Mouse (Mus musculus): Measurements from ENCODE around the gene Alpk3. TPM values are rescaled to one million over a fixed set of nuclear protein-coding genes. Genes with fewer than 3 reads are reported as not detected.

Gene Alpk3
- polyA plus RNA-seq, 1 experiment from 2014 or later: 30.2 TPM

DNA sequence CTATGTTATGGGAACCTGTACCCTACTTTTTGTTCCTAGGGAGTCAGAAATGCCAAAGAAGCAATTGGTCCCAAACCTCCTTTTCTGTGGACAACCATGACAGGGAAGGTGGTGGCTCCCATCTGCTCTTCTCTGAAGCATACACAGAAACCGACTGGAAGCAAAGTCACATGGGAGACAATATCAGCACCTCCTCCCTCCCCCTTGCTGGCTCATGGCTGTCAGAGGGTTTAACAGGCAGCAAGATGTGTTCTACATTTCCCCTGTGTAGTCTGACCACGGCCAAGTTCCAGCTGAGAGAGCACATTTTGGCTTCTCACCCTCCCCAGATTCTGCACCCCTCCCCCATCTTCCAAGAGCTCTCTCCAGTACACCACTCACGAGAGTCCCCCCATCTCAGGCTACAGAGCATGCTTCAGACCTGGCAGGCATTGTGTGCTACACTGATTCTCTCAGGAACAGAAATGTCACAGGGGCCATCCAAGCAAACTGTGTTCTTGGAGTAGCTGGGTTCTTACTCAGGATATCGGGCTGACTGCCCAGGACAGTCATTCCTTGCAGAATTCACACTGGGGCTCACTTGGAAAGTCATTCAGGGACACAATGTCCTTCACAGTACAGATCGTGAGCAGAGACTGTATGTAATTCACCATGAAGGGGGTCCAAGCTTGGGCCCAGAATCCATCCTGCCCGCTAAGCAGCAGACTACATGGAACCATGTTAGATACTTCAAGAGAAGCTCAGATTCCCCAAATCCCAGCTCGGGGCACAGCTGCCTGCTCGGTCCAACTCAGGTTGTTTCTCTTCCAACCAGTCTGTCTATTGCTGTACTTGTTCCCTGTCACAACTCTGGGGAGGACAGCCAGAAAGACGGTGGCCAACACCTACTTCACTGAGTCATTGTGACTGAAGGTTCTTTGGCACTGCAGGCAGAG lies 52.6 kb downstream of the Alpk3 start:
- Histone ChIP-seq H3K27ac (ENCODE audit: poor library complexity, severe bottlenecking) (peak overlapping the region; percentile 20; the same call in 1 of the 2 replicates), H3K4me3 (no peak overlapping the region), H3K4me2 (no peak overlapping the region), H3K36me3 (0 out of 2 replicates have a peak, but pooled peaks cover 10% of the 10 kb centered on the region), H3K4me1 (replicated peaks) (peaks cover 30% of the 10 kb centered on the region), H3K27me3 (replicated peaks) (no peaks in the 10 kb centered on the region), H3K9me3 (replicated peaks) (no peaks in the 10 kb centered on the region), H3K9ac (no peak overlapping the region)
- no peak for ATAC-seq (ENCODE audit: insufficient number of reproducible peaks, low FRiP score)
- 48% methylated on average over 9 of the region's 9 CpGs for WGBS

- no peak for ATAC-seq (ENCODE audit: insufficient number of reproducible peaks, low FRiP score)
- H3K4me1 ChIP-seq (replicated peaks): peaks cover 30% of the 10 kb centered on the region
- H3K4me2 ChIP-seq: no peak overlapping the region
- H3K9ac ChIP-seq: no peak overlapping the region
- no peaks in the 10 kb centered on the region for H3K9me3 ChIP-seq (replicated peaks)
- H3K27ac ChIP-seq (ENCODE audit: poor library complexity, severe bottlenecking): no peak overlapping the region
- H3K36me3 ChIP-seq: 0 out of 2 replicates have a peak, but pooled peaks cover 2% of the 10 kb centered on the region
- H3K4me3 ChIP-seq: no peak overlapping the region
- 91% methylated on average over 4 of the region's 4 CpGs for WGBS
- no peaks in the 10 kb centered on the region for H3K27me3 ChIP-seq (replicated peaks)
These were observed 53.4 kb downstream of the Alpk3 start for GRCm38 (mm10) chr7:81110791-81111190.

- H3K27ac ChIP-seq (ENCODE audit: poor library complexity, severe bottlenecking): no peak overlapping the region
- no peak overlapping the region for H3K4me2 ChIP-seq
- no peaks in the 10 kb centered on the region for H3K36me3 ChIP-seq
- no peak overlapping the region for H3K4me3 ChIP-seq
- ATAC-seq (ENCODE audit: insufficient number of reproducible peaks, low FRiP score): no peak
- no peaks in the 10 kb centered on the region for H3K27me3 ChIP-seq (replicated peaks)
- H3K9ac ChIP-seq: no peak overlapping the region
- H3K9me3 ChIP-seq (replicated peaks): no peaks in the 10 kb centered on the region
- H3K4me1 ChIP-seq (replicated peaks): peaks cover 30% of the 10 kb centered on the region
- 93% methylated on average over 2 of the region's 2 CpGs for WGBS
These were observed 54.3 kb downstream of the Alpk3 start for GRCm38 (mm10) chr7:81111729-81112128.

GRCm38 (mm10) chr7:81112686-81113360 lies 55.4 kb downstream of the Alpk3 start:
- no peak overlapping the region for H3K9ac ChIP-seq
- peaks cover 30% of the 10 kb centered on the region for H3K4me1 ChIP-seq (replicated peaks)
- no peak for ATAC-seq (ENCODE audit: insufficient number of reproducible peaks, low FRiP score)
- H3K27me3 ChIP-seq (replicated peaks): no peaks in the 10 kb centered on the region
- H3K4me3 ChIP-seq: no peak overlapping the region
- no peak overlapping the region for H3K27ac ChIP-seq (ENCODE audit: poor library complexity, severe bottlenecking)
- H3K9me3 ChIP-seq (replicated peaks): no peaks in the 10 kb centered on the region
- 46% methylated on average over 6 of the region's 6 CpGs for WGBS
- no peak overlapping the region for H3K4me2 ChIP-seq
- no peaks in the 10 kb centered on the region for H3K36me3 ChIP-seq

- no peaks in the 10 kb centered on the region for H3K9me3 ChIP-seq (replicated peaks)
- H3K4me2 ChIP-seq: no peak within 1 kb of the TSS
- 74% methylated on average over 6 of the region's 6 CpGs for WGBS
- H3K36me3 ChIP-seq: no peaks in the 10 kb centered on the region
- no peak within 1 kb of the TSS for H3K9ac ChIP-seq
- no peak within 1 kb of the TSS for H3K4me3 ChIP-seq
- no peak for ATAC-seq (ENCODE audit: insufficient number of reproducible peaks, low FRiP score)
- H3K4me1 ChIP-seq (replicated peaks): peaks cover 28% of the 10 kb centered on the region
- no peaks in the 10 kb centered on the region for H3K27me3 ChIP-seq (replicated peaks)
- H3K27ac ChIP-seq (ENCODE audit: poor library complexity, severe bottlenecking): no peak within 1 kb of the TSS
These were observed 57.2 kb downstream of the Alpk3 start, which contains the start of gene Slc28a1 for GRCm38 (mm10) chr7:81114555-81114954. Gene Slc28a1, plus strand, starts transcription at chr7:81114799.

- no peak overlapping the region for H3K9ac ChIP-seq
- H3K4me1 ChIP-seq (replicated peaks): peaks cover 10% of the 10 kb centered on the region
- H3K36me3 ChIP-seq: no peaks in the 10 kb centered on the region
- H3K4me3 ChIP-seq: no peak overlapping the region
- 73% methylated on average over 3 of the region's 3 CpGs for WGBS
- no peak overlapping the region for H3K4me2 ChIP-seq
- no peak overlapping the region for H3K27ac ChIP-seq (ENCODE audit: poor library complexity, severe bottlenecking)
- no peaks in the 10 kb centered on the region for H3K9me3 ChIP-seq (replicated peaks)
- no peak for ATAC-seq (ENCODE audit: insufficient number of reproducible peaks, low FRiP score)
- no peaks in the 10 kb centered on the region for H3K27me3 ChIP-seq (replicated peaks)
These were observed 63.7 kb downstream of the Alpk3 start for GRCm38 (mm10) chr7:81121099-81121498.

DNA sequence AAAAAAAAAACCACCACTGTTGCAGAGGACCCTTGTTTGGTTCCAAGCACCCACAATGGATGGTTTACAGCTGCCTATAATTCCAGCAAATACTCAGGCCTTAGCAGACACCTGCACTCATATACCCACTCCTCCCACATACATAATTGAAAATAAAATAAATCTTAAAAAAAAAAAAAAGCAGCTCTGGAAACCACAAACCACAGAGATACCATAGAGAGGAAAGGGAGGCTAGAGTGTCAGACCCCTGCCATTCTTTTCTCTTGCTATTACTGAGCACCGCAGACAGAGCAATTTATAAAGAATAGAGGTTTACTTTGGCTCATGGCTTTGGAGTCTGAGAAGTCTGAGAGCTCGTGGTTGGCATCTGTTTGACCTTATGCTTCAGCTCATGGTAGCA lies 65.4 kb downstream of the Alpk3 start:
- no peak overlapping the region for H3K27ac ChIP-seq (ENCODE audit: poor library complexity, severe bottlenecking)
- WGBS: 62% methylated on average over 2 of the region's 2 CpGs

GRCm38 (mm10) chr7:81123553-81123952 lies 66.2 kb downstream of the Alpk3 start:
- no peak overlapping the region for H3K27ac ChIP-seq (ENCODE audit: poor library complexity, severe bottlenecking)
- H3K36me3 ChIP-seq: no peaks in the 10 kb centered on the region
- no peak; the same call in 1 of the 2 replicates for ATAC-seq (ENCODE audit: insufficient number of reproducible peaks, low FRiP score)
- H3K4me2 ChIP-seq: 0 out of 2 replicates have a peak overlapping the region, but pooled peaks have one; percentile 9
- 64% methylated on average over 5 of the region's 5 CpGs for WGBS
- peaks cover 9% of the 10 kb centered on the region; the same call in 1 of the 2 replicates for H3K9me3 ChIP-seq (replicated peaks)
- peaks cover 10% of the 10 kb centered on the region for H3K4me1 ChIP-seq (replicated peaks)
- no peak overlapping the region for H3K4me3 ChIP-seq
- no peak overlapping the region for H3K9ac ChIP-seq
- no peaks in the 10 kb centered on the region for H3K27me3 ChIP-seq (replicated peaks)

More for the DNA sequence above, 65.4 kb downstream of the Alpk3 start:
- Histone ChIP-seq H3K9me3 (replicated peaks) (peaks cover 4% of the 10 kb centered on the region; the same call in 1 of the 2 replicates), H3K9ac (no peak overlapping the region), H3K4me3 (no peak overlapping the region), H3K4me2 (no peak overlapping the region), H3K27me3 (replicated peaks) (no peaks in the 10 kb centered on the region), H3K36me3 (no peaks in the 10 kb centered on the region), H3K4me1 (replicated peaks) (peaks cover 10% of the 10 kb centered on the region)
- ATAC-seq (ENCODE audit: insufficient number of reproducible peaks, low FRiP score): no peak

DNA sequence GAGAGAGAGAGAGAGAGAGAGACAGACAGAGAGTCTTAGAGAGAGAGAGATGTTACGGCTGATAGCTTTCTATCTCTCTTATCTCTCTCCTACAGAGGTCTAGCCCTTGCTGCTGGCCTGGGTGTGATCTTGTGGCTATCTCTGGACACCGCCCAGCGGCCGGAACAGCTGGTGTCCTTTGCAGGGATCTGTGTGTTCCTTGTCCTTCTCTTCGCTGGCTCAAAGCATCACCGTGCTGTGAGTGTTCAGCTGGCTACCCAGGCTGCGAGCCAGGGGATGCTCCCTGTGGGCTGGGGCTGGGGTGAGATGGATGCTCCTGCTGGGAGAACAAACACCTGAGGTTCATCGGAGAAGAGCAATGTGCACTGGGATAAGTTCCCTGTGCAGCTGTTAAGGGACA lies 67.4 kb downstream of the Alpk3 start:
- Histone ChIP-seq H3K4me1 (replicated peaks) (peaks cover 20% of the 10 kb centered on the region), H3K36me3 (no peaks in the 10 kb centered on the region), H3K9ac (no peak overlapping the region), H3K27me3 (replicated peaks) (no peaks in the 10 kb centered on the region), H3K9me3 (replicated peaks) (peaks cover 9% of the 10 kb centered on the region; the same call in 1 of the 2 replicates), H3K27ac (ENCODE audit: poor library complexity, severe bottlenecking) (peak overlapping the region; percentile 30; the same call in 1 of the 2 replicates), H3K4me3 (no peak overlapping the region), H3K4me2 (peak overlapping the region; percentile 33; the same call in 1 of the 2 replicates)
- peak; percentile 87 for ATAC-seq (ENCODE audit: insufficient number of reproducible peaks, low FRiP score)
- whole genome bisulfite sequencing: 44% methylated on average over 8 of the region's 8 CpGs

GRCm38 (mm10) chr7:81125215-81126175 lies 68.1 kb downstream of the Alpk3 start:
- Histone ChIP-seq H3K27ac (ENCODE audit: poor library complexity, severe bottlenecking) (peak overlapping the region; percentile 30; the same call in 1 of the 2 replicates), H3K4me2 (peak overlapping the region; percentile 33; the same call in 1 of the 2 replicates)

More at GRCm38 (mm10) chr7:81125215-81126175, 68.1 kb downstream of the Alpk3 start:
- no peak for ATAC-seq (ENCODE audit: insufficient number of reproducible peaks, low FRiP score)
- no peaks in the 10 kb centered on the region for H3K27me3 ChIP-seq (replicated peaks)
- 68% methylated on average over 10 of the region's 10 CpGs for WGBS
- H3K36me3 ChIP-seq: no peaks in the 10 kb centered on the region
- peaks cover 9% of the 10 kb centered on the region; the same call in 1 of the 2 replicates for H3K9me3 ChIP-seq (replicated peaks)
- no peak overlapping the region for H3K4me3 ChIP-seq
- no peak overlapping the region for H3K9ac ChIP-seq
- peaks cover 22% of the 10 kb centered on the region for H3K4me1 ChIP-seq (replicated peaks)
